ENCODE assay signal across 8 mouse cellular contexts in the genomic region with DNA sequence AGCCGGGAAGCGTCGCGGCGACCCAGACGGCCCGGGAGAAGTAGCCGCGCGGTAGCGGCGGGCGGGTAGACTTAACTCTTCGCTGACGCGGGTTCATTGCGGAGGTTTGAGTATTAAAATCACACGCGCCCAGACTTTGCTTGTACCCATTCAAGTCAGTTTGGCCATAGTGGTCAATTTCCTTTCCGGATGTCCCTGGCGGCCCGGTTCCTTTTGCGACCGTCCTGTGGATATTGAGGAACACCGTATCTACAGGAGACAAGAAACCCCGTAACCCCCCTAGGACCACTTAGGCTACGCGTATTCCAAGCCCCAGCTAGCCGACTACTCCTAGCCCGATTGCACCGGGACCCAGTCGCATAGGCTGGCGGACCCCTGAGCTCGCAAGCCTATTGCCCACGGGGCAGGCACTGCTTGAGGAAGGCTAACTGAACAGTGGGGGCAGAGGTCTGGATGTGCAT. TPM values are rescaled to one million over a fixed set of nuclear protein-coding genes. Genes with fewer than 3 reads are reported as not detected.
DNase-seq lines count a peak whose midpoint lies in the region; ATAC-seq and TF ChIP-seq lines count a peak whose summit lies in the region.

No protein-coding gene starts in this region.

- peak overlapping the region; percentile 70 for H3K4me3 ChIP-seq in forebrain, postnatal 0 days (ENCODE audit: low read depth, low read length)
- peak overlapping the region; percentile 86 for H3K4me3 ChIP-seq in limb, embryonic 10.5 days
- H3K4me3 ChIP-seq in midbrain, embryonic 14.5 days (replicated peaks; ENCODE audit: low read depth, low read length): peak overlapping the region; percentile 64

- peaks cover 32% of the 10 kb centered on the region for H3K27me3 ChIP-seq in forebrain, postnatal 0 days (ENCODE audit: insufficient read depth, low read length)
- peaks cover 35% of the 10 kb centered on the region for H3K27me3 ChIP-seq in limb, embryonic 10.5 days (ENCODE audit: low read depth, poor library complexity, severe bottlenecking)
- peaks cover 37% of the 10 kb centered on the region for H3K27me3 ChIP-seq in midbrain, embryonic 14.5 days (ENCODE audit: control insufficient read depth, insufficient read depth, low read length)

- peaks cover 9% of the 10 kb centered on the region for H3K4me1 ChIP-seq in forebrain, postnatal 0 days (ENCODE audit: insufficient read depth)
- peaks cover 69% of the 10 kb centered on the region for H3K4me1 ChIP-seq in limb, embryonic 10.5 days
- peaks cover 39% of the 10 kb centered on the region for H3K4me1 ChIP-seq in midbrain, embryonic 14.5 days (ENCODE audit: control insufficient read depth, insufficient read depth, low read length)

- no peaks in the 10 kb centered on the region for H3K36me3 ChIP-seq in forebrain, postnatal 0 days (ENCODE audit: insufficient read depth)
- H3K36me3 ChIP-seq in limb, embryonic 10.5 days: peaks cover 26% of the 10 kb centered on the region
- 0 out of 2 replicates have a peak, but pooled peaks cover 2% of the 10 kb centered on the region for H3K36me3 ChIP-seq in midbrain, embryonic 14.5 days (ENCODE audit: control insufficient read depth, insufficient read depth, low read length)

- DNase-seq in adrenal gland, postnatal 10 days: peak; percentile 57
- no peak for DNase-seq in adrenal gland, postnatal 14 days
- DNase-seq in retina, embryonic 14.5 days (ENCODE audit: low spot score): peak; percentile 59
- no peak for DNase-seq in retina, postnatal 1 day
- DNase-seq in forebrain, postnatal 0 days: peak; percentile 13
- DNase-seq in limb, embryonic 10.5 days (ENCODE audit: low spot score): no peak
- DNase-seq in midbrain, embryonic 14.5 days: peak; percentile 59
- DNase-seq in layer of hippocampus, postnatal 36 days: no peak

- 0 out of 2 replicates have a peak overlapping the region, but pooled peaks have one; percentile 10 for H3K27ac ChIP-seq in forebrain, postnatal 0 days (ENCODE audit: low read depth, low read length)
- H3K27ac ChIP-seq in limb, embryonic 10.5 days: peak overlapping the region; percentile 97
- H3K27ac ChIP-seq in midbrain, embryonic 14.5 days (replicated peaks; ENCODE audit: low read depth, low read length): 0 out of 2 replicates have a peak overlapping the region, but pooled peaks have one; percentile 80

- H3K9me3 ChIP-seq in forebrain, postnatal 0 days (ENCODE audit: low read length): no peaks in the 10 kb centered on the region
- H3K9me3 ChIP-seq in limb, embryonic 10.5 days (replicated peaks): no peaks in the 10 kb centered on the region
- no peaks in the 10 kb centered on the region for H3K9me3 ChIP-seq in midbrain, embryonic 14.5 days (ENCODE audit: control insufficient read depth, low read length)

- H3K9ac ChIP-seq in forebrain, postnatal 0 days: peak overlapping the region; percentile 56
- peak overlapping the region; percentile 66 for H3K9ac ChIP-seq in midbrain, embryonic 14.5 days (replicated peaks; ENCODE audit: low read length)

- whole genome bisulfite sequencing in forebrain, postnatal 0 days: 5% methylated on average over 35 of the region's 35 CpGs
- under 1% methylated on average over 35 of the region's 35 CpGs for WGBS in limb, embryonic 10.5 days
- under 1% methylated on average over 35 of the region's 35 CpGs for WGBS in midbrain, embryonic 14.5 days

- peak overlapping the region; percentile 100 for H3K4me2 ChIP-seq in forebrain, postnatal 0 days (ENCODE audit: low read depth)
- peak overlapping the region; percentile 100 for H3K4me2 ChIP-seq in midbrain, embryonic 14.5 days (ENCODE audit: low read length)

- no peak for ATAC-seq in forebrain, postnatal 0 days
- 0 out of 2 replicates have a peak, but pooled peaks have one; percentile 3 for ATAC-seq in midbrain, embryonic 14.5 days (ENCODE audit: low FRiP score, low TSS enrichment)

- TF ChIP-seq CTCF in forebrain, postnatal 0 days (IDR thresholded peaks at IDR 0.05; ENCODE audit: low read depth): no peak

RNA-seq across cellular contexts. Expression of a gene that starts 0.8 kb away (rescaled TPM):
- total RNA-seq in adrenal gland, postnatal 10 days (2021): 10 to 100 TPM; 24.4 to 34.9 TPM
- total RNA-seq in adrenal gland, postnatal 14 days (2021): 27.0 and 34.8 TPM in 2 replicates
- total RNA-seq in forebrain, postnatal 0 days (2014; rRNA removed): 5.2 and 11.2 TPM in 2 replicates
- polyA plus RNA-seq in forebrain, postnatal 0 days (2015; fragmentation: Nextera tagmentation; extraction: Ambion mirVana): 4.9 and 6.7 TPM in 2 replicates
- polyA plus RNA-seq in limb, embryonic 10.5 days (2016; fragmentation: Nextera tagmentation; extraction: Ambion mirVana): 28.4 and 35.9 TPM in 2 replicates
- polyA plus RNA-seq in midbrain, embryonic 14.5 days (2014; fragmentation: Nextera tagmentation; extraction: Ambion mirVana): 8.7 and 13.3 TPM in 2 replicates
- total RNA-seq in layer of hippocampus, postnatal 36 days (2021): 1 to 10 TPM; 5.5 TPM

Comparison
In these comparisons a context has a peak if more than half of its experiments do, and no peak if none do; other contexts are left out.
1. DNase-seq: peak in adrenal gland, postnatal 10 days (single experiment), retina, embryonic 14.5 days (single experiment), forebrain, postnatal 0 days (single experiment) and midbrain, embryonic 14.5 days (single experiment); none in adrenal gland, postnatal 14 days (single experiment), retina, postnatal 1 day (single experiment), limb, embryonic 10.5 days (single experiment) and layer of hippocampus, postnatal 36 days (0 of 2).
2. H3K27ac ChIP-seq: peak in every context shown above with its lines; median percentile 97 in limb, embryonic 10.5 days; 80 in midbrain, embryonic 14.5 days; 10 in forebrain, postnatal 0 days.
3. Peak in every context shown above with its lines, with median percentiles within 50 percentile points of each other: H3K4me3 ChIP-seq.